Mouse (Mus musculus): ENCODE measurements around the gene Ttc1. TPM values are rescaled to one million over a fixed set of nuclear protein-coding genes. Genes with fewer than 3 reads are reported as not detected.
A peak's percentile ranks its signal among the peaks of the same experiment; 100 is the strongest.

The Ttc1 gene
- polyA plus RNA-seq, 1 experiment = 44.9 TPM

DNA sequence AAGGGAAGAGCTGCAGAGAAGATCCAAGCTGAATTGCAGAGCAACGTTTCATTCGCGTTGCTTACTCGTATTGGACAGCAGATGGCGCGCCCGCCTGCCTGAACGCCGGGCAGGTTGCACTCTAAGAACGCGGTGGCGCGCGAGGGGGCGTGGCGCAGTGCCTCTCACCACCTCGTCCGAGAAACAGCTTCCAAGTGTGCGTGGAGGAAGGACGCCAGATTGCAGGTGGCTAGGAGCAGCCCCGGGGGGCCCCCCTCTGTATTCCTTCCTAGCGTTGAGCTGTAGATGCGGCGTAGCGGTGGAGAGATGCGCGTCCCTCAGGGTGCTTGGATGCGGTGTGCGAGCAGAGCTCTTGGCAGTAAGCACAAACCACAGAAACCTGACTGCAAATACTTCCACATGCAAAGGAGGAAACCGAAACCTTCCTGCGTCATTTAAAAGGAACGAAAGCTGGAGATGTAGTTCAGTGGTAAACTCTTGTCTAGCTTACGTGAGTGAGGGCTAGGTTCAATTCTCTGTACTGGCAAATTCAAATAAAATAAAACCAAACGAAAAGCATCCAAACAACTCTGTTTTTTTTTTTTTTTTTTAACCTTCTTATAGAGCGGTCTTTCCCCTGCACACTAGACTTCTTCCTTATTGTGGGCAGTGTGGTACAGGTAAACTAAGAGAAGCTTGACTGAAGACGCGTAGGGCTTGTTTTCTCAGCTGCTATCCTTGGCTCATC is 19.3 kb upstream of the Ttc1 start:
- peak; percentile 90 for DNase-seq (ENCODE audit: low read depth)
- peak; percentile 84 for TF ChIP-seq CTCF (IDR thresholded peaks at IDR 0.05; ENCODE audit: borderline replicate concordance, extremely low read depth, insufficient read depth, insufficient read length)
- TF ChIP-seq POLR2A (IDR thresholded peaks at IDR 0.05; ENCODE audit: borderline replicate concordance, extremely low read depth, insufficient read depth, insufficient read length, poor library complexity, severe bottlenecking) = no peak

GRCm38 (mm10) chr11:43758436-43758835 is 10.6 kb upstream of the Ttc1 start:
- no peak for DNase-seq (ENCODE audit: low read depth)
- TF ChIP-seq CTCF (IDR thresholded peaks at IDR 0.05; ENCODE audit: borderline replicate concordance, extremely low read depth, insufficient read depth, insufficient read length) (no peak), POLR2A (IDR thresholded peaks at IDR 0.05; ENCODE audit: borderline replicate concordance, extremely low read depth, insufficient read depth, insufficient read length, poor library complexity, severe bottlenecking) (no peak)

DNA sequence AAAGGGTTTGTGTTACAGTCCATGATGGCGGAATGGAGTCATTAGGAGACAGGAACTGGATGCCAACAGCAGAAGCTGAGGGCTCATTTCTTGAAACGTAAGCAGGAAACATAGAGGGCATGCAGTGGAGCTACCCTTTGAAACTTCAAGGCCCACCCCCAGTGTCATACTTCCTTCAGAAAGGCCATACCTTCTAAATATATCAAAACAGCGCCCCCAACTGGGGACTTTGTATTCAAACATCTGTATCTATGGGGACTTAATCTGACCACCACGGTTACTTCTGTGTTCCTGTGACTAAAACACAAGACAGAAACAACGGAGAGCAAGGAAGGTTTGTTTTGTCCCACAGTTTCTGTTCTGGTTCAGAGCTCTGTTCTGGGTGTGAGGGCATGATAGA is 7.6 kb upstream of the Ttc1 start:
- TF ChIP-seq CTCF (IDR thresholded peaks at IDR 0.05; ENCODE audit: borderline replicate concordance, extremely low read depth, insufficient read depth, insufficient read length) (no peak), POLR2A (IDR thresholded peaks at IDR 0.05; ENCODE audit: borderline replicate concordance, extremely low read depth, insufficient read depth, insufficient read length, poor library complexity, severe bottlenecking) (no peak)
- no peak for DNase-seq (ENCODE audit: low read depth)

DNA sequence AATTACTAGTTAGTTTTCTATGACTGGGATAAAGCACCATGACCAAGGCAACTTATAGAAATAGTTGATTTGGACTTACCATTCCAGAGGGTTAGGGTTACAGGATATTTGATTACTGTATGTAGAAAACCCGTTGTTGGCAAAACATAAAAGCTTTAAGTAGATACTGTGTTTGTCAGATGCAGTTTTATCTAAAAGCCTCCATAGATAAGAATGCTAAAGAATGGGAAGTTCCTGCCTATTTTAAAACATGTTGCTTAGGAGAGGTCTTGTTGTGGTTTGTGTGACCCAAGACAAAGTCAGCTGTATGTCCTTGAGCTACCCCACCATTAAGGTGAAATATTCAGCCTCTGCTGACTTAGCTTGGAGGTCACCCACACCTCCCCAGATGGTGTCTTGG is 6.8 kb upstream of the Ttc1 start:
- no peak for TF ChIP-seq POLR2A (IDR thresholded peaks at IDR 0.05; ENCODE audit: borderline replicate concordance, extremely low read depth, insufficient read depth, insufficient read length, poor library complexity, severe bottlenecking)
- no peak for TF ChIP-seq CTCF (IDR thresholded peaks at IDR 0.05; ENCODE audit: borderline replicate concordance, extremely low read depth, insufficient read depth, insufficient read length)
- no peak for DNase-seq (ENCODE audit: low read depth)

GRCm38 (mm10) chr11:43751542-43751941 is 3.7 kb upstream of the Ttc1 start:
- TF ChIP-seq POLR2A (IDR thresholded peaks at IDR 0.05; ENCODE audit: borderline replicate concordance, extremely low read depth, insufficient read depth, insufficient read length, poor library complexity, severe bottlenecking) (no peak), CTCF (IDR thresholded peaks at IDR 0.05; ENCODE audit: borderline replicate concordance, extremely low read depth, insufficient read depth, insufficient read length) (peak; percentile 6; the same call in 1 of the 2 replicates)

DNA sequence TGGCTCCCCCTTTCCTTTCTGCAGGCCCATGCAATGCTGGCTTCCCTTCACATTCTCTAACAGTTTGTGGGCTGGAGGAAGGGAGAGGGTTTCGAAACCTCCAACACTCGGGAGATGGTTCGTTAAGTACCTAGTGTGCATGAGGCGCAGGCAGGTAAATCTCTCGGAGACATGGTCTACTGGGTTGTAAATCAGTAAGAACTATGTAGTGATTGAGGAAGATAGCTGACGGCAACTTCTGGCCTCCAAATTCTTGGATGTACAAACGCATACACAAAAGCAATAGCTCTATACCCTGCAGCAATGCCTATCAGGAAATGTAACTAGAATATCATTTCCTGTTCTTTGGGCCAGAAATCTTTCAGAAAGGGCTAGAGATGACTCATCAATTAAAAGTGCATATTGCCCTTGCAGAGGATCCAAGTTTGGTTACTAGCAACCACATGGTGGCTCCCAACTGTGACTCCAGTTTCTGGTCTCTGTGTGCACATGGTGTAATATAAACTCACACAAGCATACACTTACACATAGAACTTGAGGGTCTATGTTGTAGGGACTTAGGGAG is 19.0 kb downstream of the Ttc1 start:
- TF ChIP-seq CTCF (IDR thresholded peaks at IDR 0.05; ENCODE audit: borderline replicate concordance, extremely low read depth, insufficient read depth, insufficient read length) (no peak), POLR2A (IDR thresholded peaks at IDR 0.05; ENCODE audit: borderline replicate concordance, extremely low read depth, insufficient read depth, insufficient read length, poor library complexity, severe bottlenecking) (no peak)
- no peak for DNase-seq (ENCODE audit: low read depth)

More at GRCm38 (mm10) chr11:43751542-43751941, 3.7 kb upstream of the Ttc1 start:
- no peak for DNase-seq (ENCODE audit: low read depth)

- no peak for TF ChIP-seq CTCF (IDR thresholded peaks at IDR 0.05; ENCODE audit: borderline replicate concordance, extremely low read depth, insufficient read depth, insufficient read length)
- TF ChIP-seq POLR2A (IDR thresholded peaks at IDR 0.05; ENCODE audit: borderline replicate concordance, extremely low read depth, insufficient read depth, insufficient read length, poor library complexity, severe bottlenecking) = no peak
- no peak for DNase-seq (ENCODE audit: low read depth)
Measured at GRCm38 (mm10) chr11:43727796-43728195, 20.0 kb downstream of the Ttc1 start.

DNA sequence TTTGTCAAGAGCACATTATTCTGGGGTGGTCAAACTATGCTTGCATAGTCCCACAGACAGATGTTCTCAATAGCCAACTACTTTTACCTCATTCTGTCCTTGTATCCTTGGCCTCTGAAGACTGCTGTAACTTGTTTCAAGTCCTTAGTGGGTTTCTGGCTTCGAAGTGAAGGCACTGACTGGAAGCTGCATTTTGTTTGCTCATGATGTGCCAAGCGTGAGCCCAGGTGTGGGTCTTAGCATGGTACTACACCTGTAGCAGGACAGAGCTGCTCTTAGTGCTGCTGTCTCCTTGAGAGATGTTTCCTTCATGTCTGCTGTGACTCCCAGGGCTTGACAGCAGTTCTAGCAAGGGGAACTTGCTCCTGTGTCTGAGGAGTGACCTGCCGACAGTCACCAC is 24.4 kb downstream of the Ttc1 start:
- DNase-seq (ENCODE audit: low read depth) = no peak
- TF ChIP-seq POLR2A (IDR thresholded peaks at IDR 0.05; ENCODE audit: borderline replicate concordance, extremely low read depth, insufficient read depth, insufficient read length, poor library complexity, severe bottlenecking) (no peak), CTCF (IDR thresholded peaks at IDR 0.05; ENCODE audit: borderline replicate concordance, extremely low read depth, insufficient read depth, insufficient read length) (no peak)

DNA sequence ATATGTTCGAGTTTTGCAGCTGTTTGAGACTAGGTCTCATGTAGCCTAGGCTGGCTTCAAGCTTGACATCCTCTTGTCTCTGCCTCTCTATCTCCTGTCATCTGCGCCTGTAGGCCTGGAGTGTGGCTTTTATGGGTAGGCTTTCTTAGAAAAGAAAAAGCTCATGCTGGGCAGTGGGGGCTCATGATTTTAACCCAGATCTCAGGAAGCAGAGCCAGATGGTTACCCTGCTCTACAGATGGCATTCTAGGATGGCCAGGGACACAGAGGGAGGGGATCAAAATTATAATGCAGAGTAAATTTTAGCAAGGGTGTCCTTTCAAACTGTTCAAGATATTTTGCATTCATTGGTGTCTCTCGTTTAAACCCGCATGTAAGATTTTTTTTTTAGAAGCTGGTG is 35.6 kb downstream of the Ttc1 start:
- no peak for TF ChIP-seq POLR2A (IDR thresholded peaks at IDR 0.05; ENCODE audit: borderline replicate concordance, extremely low read depth, insufficient read depth, insufficient read length, poor library complexity, severe bottlenecking)
- TF ChIP-seq CTCF (IDR thresholded peaks at IDR 0.05; ENCODE audit: borderline replicate concordance, extremely low read depth, insufficient read depth, insufficient read length) = no peak
- DNase-seq (ENCODE audit: low read depth) = no peak

GRCm38 (mm10) chr11:43708409-43708808 is 39.4 kb downstream of the Ttc1 start:
- DNase-seq (ENCODE audit: low read depth) = no peak
- no peak for TF ChIP-seq CTCF (IDR thresholded peaks at IDR 0.05; ENCODE audit: borderline replicate concordance, extremely low read depth, insufficient read depth, insufficient read length)
- no peak for TF ChIP-seq POLR2A (IDR thresholded peaks at IDR 0.05; ENCODE audit: borderline replicate concordance, extremely low read depth, insufficient read depth, insufficient read length, poor library complexity, severe bottlenecking)

GRCm38 (mm10) chr11:43705751-43706150 is 42.1 kb downstream of the Ttc1 start:
- no peak for TF ChIP-seq CTCF (IDR thresholded peaks at IDR 0.05; ENCODE audit: borderline replicate concordance, extremely low read depth, insufficient read depth, insufficient read length)
- TF ChIP-seq POLR2A (IDR thresholded peaks at IDR 0.05; ENCODE audit: borderline replicate concordance, extremely low read depth, insufficient read depth, insufficient read length, poor library complexity, severe bottlenecking) = no peak
- no peak for DNase-seq (ENCODE audit: low read depth)

GRCm38 (mm10) chr11:43703552-43703951 is 44.3 kb downstream of the Ttc1 start:
- TF ChIP-seq POLR2A (IDR thresholded peaks at IDR 0.05; ENCODE audit: borderline replicate concordance, extremely low read depth, insufficient read depth, insufficient read length, poor library complexity, severe bottlenecking) (no peak), CTCF (IDR thresholded peaks at IDR 0.05; ENCODE audit: borderline replicate concordance, extremely low read depth, insufficient read depth, insufficient read length) (no peak)

More at GRCm38 (mm10) chr11:43703552-43703951, 44.3 kb downstream of the Ttc1 start:
- no peak for DNase-seq (ENCODE audit: low read depth)
